Mouse (Mus musculus): Measurements from ENCODE around the gene Aaed1.

Gene Aaed1

DNA sequence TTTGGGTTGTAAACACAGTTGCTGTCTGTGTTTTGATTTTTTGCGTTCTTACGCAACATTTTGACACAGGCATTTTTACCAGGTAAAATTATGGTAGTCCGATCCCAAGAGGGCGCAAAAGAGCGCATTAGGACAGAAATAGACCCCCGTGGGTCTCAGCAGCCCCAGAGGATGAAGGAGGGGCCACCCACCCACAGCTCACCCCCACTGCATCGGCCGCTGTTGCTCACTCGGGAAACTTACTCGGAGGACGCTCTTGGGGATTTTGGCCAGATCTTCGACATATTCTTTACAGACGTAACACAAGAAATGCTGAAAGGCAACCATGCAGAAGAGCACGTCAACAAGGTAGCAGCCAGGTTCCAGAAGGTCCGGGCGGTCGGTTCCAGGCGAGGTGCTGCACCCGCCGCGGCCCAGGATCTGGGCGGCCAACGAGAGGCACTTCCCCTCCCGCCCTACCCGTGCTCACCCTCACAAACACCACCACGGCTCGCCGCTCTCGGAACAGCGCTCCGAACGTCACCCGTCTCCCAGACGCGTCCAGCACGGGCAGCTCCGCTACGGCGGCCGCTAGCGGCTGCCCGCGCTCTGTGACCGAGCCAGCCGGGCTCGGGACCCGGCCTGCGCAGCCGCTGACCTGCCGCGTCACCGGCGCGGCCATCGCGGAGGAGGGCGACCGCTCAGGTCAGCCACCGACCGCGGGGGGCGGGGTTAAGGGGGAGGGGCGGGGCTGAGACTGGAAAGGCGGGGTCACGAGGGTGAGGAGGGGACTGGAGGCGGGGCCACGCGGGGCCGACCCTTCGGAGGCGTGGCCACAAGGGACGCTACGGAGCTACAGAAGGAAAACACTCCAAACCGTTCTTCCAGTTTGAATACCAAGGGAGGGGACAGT, at the start of gene Aaed1:
Aaed1 (minus strand) TSS at position 687 of the 892 bp plus-strand sequence.
- in situ Hi-C loops (cut with MboI, MseI), result loop anchor here (5.0 kb wide), 1 partner anchor 125 kb away; no protein-coding TSS in a partner anchor

DNA sequence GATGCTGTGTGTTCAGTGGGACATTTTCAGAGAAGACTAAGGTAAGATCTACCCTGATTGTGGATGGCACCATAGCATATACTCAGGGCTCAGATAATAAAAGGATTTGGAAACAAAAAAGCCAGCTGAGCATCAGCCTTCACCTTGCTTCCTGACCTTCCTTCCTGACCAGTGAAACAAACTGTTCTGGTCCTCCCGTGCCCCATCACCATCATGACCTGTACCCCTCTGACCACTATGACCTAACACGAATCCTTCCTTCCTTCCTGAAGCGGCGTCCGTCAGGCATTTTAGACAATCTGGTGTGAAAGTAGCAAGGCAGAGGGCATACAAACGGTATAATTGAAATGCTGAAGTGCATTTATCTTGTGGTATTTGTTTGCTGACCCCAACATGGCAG, 49.6 kb upstream of the Aaed1 start:
- in situ Hi-C loops (cut with MboI, MseI), result no loop called here

DNA sequence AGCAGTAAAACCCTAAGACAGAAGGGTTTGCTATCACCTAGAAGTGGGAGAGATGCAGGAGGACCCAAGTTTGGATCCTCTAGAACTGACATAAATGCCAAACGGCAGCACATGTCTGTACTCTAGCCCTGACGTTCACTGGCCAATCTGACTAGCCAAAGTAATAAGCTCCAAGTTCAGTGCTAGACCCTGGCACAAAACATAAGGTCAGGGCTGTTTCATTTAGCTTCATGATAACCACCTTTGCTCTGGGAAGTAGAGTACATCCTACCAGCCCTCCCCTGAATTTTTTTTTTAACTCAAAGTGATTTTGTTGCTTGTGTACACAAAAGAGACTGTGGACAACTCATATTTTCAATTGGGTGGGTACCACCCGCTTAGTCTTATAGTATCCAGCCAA, 48.5 kb upstream of the Aaed1 start:
- in situ Hi-C loops (cut with MboI, MseI), result no loop called here

DNA sequence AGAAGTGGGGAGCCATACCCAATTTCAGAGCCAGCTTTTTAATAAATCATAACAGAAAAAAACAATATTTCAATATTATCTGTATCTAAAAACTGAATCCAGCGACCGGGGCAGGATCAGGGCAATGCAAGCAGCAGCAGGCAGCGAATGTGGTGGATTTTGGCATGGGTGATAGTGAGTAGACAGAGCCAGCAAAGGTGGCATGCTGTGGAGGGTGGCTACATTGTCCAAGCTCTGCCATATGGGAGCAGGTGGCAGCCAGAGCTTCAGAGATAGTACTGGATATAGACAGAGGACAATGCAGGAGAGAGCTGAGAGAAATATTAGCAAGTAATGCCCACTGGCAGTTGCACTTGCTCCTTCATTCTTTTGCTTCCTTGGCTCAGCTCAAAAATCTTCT, 47.2 kb upstream of the Aaed1 start:
- in situ Hi-C loops (cut with MboI, MseI), result no loop called here

DNA sequence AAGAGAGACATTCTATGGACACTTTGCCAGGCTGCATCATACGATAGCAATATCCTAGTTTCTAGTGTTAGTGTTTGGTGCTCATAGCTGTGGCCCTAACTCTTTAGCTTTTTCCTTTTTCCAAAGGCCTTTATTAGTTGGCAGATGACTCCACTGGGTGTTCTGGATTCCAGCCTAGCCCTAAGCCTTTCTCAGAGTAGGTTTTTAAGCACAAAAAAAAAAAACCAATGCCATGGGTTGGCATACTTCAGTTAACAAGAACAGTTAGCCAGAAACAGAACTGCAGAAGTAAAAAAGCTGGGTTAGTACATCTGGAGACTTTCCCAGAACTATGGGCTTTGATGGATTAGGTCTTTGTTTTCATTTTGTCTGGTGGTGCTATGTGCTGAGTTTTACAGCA, 46.0 kb upstream of the Aaed1 start:
- in situ Hi-C loops (cut with MboI, MseI), result no loop called here

DNA sequence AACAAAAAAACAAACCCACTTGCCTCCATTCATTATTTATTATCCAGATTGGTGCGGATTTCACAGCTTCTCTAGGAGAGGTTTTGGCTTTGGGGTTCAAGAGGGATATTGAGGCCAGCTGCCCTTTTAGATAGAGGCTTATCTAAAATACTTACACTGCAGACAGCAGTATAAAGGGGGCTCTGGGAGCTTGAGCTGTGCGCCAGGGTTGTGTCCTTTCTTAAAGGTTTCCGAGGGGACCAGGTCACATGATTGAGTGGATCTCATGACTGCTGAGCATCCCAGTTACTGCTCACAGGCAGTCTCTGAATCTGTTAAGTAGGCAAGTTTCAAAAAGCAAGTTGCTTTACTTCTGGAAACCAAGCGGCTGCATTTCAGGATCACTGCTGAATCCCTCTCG, 44.9 kb upstream of the Aaed1 start:
- in situ Hi-C loops (cut with MboI, MseI), result no loop called here

DNA sequence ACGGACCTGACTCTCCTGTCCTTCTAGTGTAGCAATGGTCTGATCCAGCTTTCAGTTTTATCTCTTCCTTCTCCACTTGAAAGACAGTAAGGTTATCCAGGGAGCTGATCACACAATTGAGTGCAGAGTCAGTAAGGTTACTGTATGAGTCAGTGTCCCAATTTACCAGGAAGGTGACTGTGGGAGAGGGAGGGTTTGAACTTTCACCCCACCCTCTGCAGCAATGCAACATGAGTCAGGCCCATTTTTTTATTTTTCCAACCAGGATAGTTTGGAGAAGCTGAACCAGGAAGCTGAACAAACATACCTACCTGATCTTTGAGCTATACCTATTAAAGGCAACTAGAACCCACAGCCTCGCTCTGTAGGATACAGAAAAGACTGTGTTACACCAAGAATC, 37.0 kb upstream of the Aaed1 start:
- in situ Hi-C loops (cut with MboI, MseI), result no loop called here

DNA sequence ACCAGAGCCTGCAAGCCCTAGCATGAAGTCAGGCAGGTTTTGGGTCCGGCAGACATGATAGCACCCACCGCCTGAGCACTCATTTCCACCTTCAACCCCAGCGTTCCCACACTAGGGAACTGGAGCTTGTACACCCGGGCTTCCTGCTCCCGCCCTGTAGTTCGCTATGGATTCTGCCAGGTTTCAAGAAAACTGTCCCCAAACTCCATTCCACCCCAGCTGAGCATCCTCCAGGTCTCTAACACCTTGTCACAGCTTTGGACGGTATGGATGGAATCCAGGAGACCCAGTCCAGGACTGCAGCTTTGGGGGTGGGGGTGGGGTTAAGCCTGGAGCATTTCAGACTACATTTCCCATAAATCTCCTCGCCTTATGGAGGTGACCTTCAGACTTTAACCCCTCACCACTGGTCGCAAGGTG, 31.6 kb upstream of the Aaed1 start:
- in situ Hi-C loops (cut with MboI, MseI), result no loop called here

DNA sequence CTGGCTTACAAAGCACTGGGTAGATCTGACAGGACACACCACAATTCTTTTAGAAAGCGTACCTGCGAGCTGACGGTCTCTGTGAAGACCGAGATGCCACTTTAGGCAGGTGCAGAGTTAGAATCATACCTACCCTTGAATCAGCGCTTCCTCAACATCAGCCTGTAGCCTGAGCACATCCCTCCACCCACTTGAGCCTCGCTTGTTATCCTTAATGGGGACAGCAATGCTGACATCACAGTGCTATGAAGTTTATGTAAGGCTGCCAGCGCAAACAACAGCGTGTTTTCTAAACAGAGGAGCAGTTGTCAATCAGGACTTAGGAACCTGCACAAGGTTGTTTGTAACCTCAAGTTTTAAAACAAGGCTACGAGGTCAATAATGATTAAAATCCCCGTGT, 31.1 kb upstream of the Aaed1 start:
- in situ Hi-C loops (cut with MboI, MseI), result no loop called here

DNA sequence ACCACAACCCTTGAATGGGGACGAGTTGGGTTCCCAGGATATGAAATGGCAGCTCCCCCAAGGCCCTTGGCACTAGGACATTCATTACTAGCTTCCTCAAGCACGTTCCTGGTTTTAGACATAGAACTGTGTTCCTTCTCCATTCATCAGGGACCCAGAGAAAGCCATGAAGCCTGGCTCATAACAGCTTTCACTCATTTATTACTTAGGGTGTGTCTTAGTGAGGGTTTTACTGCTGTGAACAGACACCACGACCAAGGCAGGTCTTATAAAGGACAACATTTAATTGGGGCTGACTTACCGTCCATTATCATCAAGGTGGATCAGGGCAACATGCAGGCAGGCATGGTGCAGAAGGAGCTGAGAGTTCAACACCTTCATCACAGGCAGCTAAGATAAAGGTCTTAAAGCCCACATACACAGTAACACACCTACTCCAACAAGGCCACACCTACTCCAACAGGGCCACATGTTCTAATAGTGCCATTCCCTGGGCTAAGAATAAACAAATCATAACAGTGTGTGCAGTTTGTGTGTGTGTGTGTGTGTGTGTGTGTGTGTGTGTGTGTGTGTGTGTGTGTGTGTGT, 23.1 kb upstream of the Aaed1 start:
- in situ Hi-C loops (cut with MboI, MseI), result no loop called here

DNA sequence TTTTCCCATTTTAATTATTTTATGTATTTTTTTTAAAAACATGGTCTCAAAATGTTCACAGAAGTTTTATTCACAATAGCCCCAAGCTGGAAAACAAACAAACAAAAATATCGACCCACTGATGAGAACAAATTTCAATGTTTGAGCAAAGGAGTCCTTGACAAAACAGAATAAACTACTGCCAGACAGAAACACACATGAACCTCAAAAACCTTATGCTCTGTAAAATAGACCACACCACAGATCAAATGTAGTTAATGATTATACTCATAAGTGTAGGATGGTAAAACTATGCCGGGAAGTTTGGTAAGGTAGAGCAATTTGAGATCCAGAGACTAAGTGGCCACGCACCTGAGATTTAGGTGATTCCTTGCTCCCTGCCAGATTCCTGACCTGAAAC, 20.6 kb upstream of the Aaed1 start:
- in situ Hi-C loops (cut with MboI, MseI), result no loop called here

DNA sequence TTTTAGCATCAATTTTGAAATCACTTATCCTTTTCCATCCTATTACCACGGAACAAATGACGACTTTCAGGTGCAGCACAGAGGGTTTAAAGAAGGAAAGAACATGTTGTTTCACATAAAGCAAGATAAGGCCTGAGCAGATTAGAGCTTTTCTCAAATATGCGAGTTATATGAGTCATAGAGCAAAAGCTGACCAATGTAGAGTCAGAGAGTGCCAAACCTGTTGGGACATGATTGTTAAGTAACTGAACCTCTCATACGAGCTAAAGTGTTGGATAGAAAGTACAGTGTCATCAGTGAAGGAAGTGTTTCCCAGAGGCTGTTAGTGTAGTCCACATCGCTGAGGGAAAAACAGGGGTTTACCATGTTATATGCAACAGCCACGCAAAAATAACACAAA, 19.8 kb upstream of the Aaed1 start:
- in situ Hi-C loops (cut with MboI, MseI), result no loop called here

DNA sequence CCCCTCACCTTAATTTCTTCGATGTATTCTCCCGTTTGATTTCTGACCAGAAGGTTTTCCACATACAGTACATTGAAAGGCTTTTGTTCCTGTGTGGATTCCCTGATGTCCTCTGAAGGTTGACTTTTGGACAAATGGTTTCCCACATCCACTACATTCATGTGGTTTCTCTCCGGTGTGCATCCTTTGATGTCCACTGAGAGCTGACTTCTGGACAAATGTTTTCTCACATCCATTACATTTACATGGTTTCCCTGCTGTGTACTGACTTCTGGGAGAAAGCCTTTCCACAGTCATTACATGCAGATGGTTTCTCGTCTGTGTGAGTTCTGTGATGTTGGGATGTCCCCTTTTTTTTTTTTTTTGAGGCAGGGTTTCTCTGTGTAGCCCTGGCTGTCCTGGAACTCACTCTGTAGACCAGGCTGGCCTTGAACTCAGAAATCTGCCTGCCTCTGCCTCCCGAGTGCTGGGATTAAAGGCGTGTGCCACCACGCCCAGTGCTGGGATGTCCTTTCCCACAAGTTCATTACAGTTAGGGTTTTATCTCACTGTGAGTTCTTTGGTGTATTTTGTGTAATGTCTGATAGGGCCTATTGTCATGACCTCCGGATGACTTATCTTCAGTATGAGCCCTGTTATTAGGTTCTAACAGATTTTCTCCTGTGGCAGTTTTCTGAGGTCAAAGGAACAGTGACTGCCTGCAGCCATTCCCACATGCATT, 10.2 kb upstream of the Aaed1 start:
- in situ Hi-C loops (cut with MboI, MseI), result no loop called here

DNA sequence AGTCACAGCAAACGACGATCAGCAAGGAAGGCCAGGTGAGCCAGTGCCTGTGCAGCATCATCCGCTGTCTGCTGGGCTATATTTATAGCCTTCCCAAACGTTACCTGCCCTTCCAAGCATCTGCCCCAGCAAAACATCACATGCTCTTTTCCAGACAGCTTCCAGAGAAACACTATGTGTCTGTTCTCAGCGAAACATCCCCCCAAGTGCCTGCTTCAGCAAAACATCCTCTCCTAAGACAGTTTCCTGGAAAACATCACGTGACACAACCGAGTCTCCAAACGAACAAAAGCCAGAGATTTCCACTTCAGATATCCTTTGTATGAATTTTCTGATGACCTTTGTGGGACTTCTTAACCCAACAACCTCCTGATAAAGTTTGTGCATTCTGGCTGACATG, 7.8 kb upstream of the Aaed1 start:
- in situ Hi-C loops (cut with MboI, MseI), result no loop called here

DNA sequence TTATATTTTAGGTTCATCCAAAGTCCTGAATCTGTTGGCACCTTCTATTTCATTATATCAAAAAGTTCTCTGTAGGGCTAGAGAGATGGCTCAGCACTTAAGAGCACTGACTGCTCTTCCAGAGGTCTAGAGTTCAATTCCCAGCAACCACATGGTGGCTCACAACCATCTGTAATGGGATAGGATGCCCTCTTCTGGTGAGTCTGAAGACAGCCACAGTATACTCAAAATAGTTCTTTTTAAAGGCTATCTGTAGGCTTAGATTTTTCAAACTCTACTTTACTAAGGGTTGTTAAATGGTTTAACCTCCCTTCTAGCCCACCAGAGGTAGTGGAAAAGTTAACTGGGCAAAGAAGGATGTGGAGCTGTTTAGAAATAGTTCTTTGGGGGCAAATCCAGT, 7.3 kb upstream of the Aaed1 start:
- in situ Hi-C loops (cut with MboI, MseI), result no loop called here

DNA sequence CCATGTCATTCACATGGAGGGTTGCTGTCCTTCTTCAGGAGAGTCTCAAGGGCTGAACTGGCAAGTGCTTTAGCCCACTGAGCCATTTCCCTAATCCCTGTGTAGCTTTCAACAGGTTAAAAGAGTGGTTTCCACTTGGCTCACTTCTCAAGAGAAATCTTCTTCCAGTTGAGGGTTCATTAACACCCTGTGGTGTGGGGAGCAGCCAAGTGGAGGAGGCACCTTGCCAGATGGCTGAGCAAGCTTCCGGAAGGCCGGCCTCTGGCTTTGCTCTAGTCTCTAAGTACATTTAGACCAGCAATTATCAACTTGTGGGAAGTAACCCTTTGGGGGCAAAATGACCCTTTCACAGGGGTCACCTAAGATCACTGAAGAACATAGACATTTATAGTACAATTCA, 5.8 kb upstream of the Aaed1 start:
- in situ Hi-C loops (cut with MboI, MseI), result no loop called here

DNA sequence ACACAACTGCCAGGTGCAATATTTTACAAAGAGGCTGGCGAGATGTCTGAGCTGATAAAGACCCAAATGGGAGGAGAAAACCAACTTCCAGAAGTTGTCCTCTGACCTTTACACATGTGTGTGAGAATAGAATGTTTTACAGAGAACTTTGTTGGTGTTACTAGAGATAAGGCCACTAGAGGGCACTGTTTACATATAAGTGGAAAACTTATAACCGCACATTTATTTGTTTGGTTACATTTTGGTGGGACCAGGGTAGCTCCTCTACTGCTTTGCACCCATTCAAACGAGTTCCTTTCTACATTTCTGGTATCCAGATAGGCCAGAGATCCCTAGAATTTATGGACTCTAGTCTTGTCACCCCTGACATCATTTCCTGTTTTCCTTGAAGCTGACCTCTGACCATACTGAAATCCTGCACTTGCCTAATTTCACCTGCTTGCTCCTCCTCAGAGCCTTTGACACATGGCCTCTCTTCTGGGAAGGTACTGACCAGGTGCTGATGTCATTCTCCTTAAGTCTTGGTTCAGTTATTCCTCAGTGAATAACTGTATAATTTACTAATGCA, 3.1 kb upstream of the Aaed1 start:
- in situ Hi-C loops (cut with MboI, MseI), result no loop called here

DNA sequence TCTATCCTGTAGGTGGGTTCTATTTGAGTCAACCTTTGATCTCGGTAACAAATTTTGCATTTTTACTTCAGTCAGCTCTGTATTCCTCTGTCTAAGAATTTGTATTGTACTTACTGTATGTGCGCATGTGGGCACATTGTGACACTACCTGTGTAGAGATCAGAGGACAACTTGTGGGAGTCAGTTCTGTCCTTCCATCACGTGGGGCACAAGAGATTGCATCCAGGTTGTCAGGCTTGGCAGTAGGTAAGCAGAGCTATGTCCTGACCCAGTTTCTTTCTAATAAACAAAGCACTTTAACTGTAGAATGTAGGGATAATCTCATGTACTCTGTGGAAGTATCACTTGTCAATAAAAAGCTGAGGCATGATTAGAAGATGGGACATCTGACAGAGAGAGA, 1.5 kb upstream of the Aaed1 start:
- in situ Hi-C loops (cut with MboI, MseI), result loop anchor here (5.0 kb wide), 1 partner anchor 123 kb away; no protein-coding TSS in a partner anchor

DNA sequence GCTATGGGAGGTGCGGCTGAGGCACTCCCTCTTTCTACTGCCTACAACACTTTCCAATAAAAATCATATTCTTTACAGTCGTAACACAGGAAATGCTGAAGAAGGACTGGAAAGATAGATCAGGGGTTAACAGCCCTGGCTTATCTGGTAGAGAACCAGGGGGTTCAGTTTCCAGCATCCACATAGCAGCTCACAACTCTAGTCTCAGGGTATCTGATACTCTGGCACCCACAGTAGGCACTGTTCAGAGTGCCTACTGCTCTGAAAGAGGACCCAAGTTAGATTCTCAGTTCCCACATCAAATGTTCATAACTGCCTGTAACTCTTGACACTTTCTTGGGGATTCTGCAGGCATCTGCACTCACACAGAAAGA, 393 bp upstream of the Aaed1 start:
- in situ Hi-C loops (cut with MboI, MseI), result loop anchor here (5.0 kb wide), 1 partner anchor 124 kb away; no protein-coding TSS in a partner anchor

DNA sequence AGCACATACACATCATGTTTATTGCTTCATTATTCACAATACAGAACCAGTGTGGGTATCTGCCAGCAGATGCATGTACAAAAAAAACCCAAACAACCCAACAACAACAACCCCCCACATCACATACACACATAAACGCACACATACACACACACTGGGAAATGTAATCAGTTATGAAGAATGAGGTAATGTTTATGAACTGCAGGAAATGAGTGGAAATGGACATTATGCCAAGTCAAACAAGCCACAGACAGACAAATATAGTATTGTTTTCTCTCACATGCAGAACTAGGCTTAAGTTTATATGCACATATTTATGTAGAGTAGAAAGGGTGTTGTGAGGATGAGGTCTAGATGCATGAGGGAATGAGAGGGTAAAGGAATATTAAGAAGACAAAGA, 1.2 kb downstream of the Aaed1 start:
- in situ Hi-C loops (cut with MboI, MseI), result loop anchor here (5.0 kb wide), 1 partner anchor 126 kb away; no protein-coding TSS in a partner anchor

DNA sequence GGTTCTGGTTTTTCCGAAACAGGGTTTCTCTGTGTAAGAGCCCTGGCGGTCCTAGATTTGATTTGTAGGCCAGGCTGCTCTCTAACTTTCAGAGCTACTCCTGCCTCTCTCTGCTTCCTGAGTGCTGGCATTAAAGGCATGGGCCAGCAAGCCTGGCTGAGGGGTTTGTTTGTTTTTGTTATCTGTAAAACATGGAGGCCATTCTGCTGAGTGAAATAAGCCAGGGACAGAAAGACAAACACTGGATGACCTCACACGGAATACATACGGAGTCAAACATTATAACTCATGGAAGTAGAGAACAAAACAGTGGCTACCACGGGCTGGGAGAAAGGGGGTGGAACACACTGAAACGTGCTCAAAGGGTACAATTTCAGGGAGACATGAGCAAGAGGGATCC, 1.9 kb downstream of the Aaed1 start:
- in situ Hi-C loops (cut with MboI, MseI), result loop anchor here (5.0 kb wide), 1 partner anchor 127 kb away; no protein-coding TSS in a partner anchor

DNA sequence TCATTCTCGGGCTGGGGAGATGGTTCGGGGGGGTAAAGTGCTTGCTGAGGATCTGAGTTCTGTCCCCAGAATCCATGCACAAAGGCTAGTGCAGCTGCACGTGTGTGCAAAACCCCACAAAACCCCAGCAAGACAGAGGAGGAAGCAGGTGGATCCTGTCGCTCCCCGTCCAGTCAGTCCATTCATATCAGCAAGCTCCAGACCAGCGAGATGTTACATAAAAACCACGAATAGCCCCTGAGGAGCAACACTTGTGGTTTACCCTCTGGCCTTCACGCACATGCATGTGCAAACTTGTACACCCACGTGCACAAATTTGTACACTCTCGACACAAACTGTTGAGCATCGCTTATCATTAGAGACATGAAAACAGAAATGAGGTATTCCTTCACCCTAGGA, 2.7 kb downstream of the Aaed1 start:
- in situ Hi-C loops (cut with MboI, MseI), result loop anchor here (5.0 kb wide), 2 partner anchors 63 to 127 kb away; no protein-coding TSS in a partner anchor

All from T-helper 2 cell (primary cell).